ENCODE assay signal across 10 mouse cellular contexts in genomic region chr14:25508111-25508756, GRCm38 (mm10). TPM values are rescaled to one million over a fixed set of nuclear protein-coding genes. Genes with fewer than 3 reads are reported as not detected.
DNase-seq lines count a peak whose midpoint lies in the region; ATAC-seq lines count a peak whose summit lies in the region.
"Had no signal": no experiment of that assay in that cellular context is flagged by ENCODE, and none has a peak within 500 bp of the region (broad histone marks: within the 10 kb centered on the region; RNA-seq: fewer than 3 reads in every experiment).

No protein-coding gene starts in this region.

- H3K27ac ChIP-seq in heart, embryonic 10.5 days: peak overlapping the region; percentile 71
- H3K27ac ChIP-seq in limb, embryonic 15.5 days: peak overlapping the region; percentile 22; the same call in 1 of the 2 replicates
- no peak overlapping the region for H3K27ac ChIP-seq in limb, embryonic 10.5 days
- peak overlapping the region; percentile 83 for H3K27ac ChIP-seq in heart, embryonic 16.5 days (ENCODE audit: low read length)
- H3K27ac ChIP-seq: liver, embryonic 13.5 days had no signal

- H3K4me1 ChIP-seq in heart, embryonic 10.5 days: peaks cover 99% of the 10 kb centered on the region
- H3K4me1 ChIP-seq in limb, embryonic 15.5 days: peaks cover 70% of the 10 kb centered on the region
- H3K4me1 ChIP-seq in limb, embryonic 10.5 days: peaks cover 67% of the 10 kb centered on the region
- peaks cover 82% of the 10 kb centered on the region for H3K4me1 ChIP-seq in heart, embryonic 16.5 days (ENCODE audit: control insufficient read depth, insufficient read depth, low read length)

- 61% methylated on average over 13 of the region's 13 CpGs for WGBS in heart, embryonic 10.5 days
- 81% methylated on average over 13 of the region's 13 CpGs for WGBS in limb, embryonic 15.5 days
- WGBS in limb, embryonic 10.5 days: 90% methylated on average over 13 of the region's 13 CpGs
- 56% methylated on average over 13 of the region's 13 CpGs for WGBS in heart, embryonic 16.5 days

- H3K4me3 ChIP-seq in heart, embryonic 10.5 days: no peak overlapping the region
- no peak overlapping the region for H3K4me3 ChIP-seq in limb, embryonic 15.5 days
- H3K4me3 ChIP-seq in limb, embryonic 10.5 days: no peak overlapping the region
- H3K4me3 ChIP-seq in heart, embryonic 16.5 days (ENCODE audit: low read length): no peak overlapping the region
- H3K4me3 ChIP-seq: liver, embryonic 13.5 days had no signal

- H3K9me3 ChIP-seq in heart, embryonic 10.5 days: no peaks in the 10 kb centered on the region
- H3K9me3 ChIP-seq in limb, embryonic 15.5 days: no peaks in the 10 kb centered on the region
- H3K9me3 ChIP-seq in limb, embryonic 10.5 days (replicated peaks): no peaks in the 10 kb centered on the region
- H3K9me3 ChIP-seq in heart, embryonic 16.5 days (replicated peaks; ENCODE audit: control insufficient read depth, low read length): no peaks in the 10 kb centered on the region
- H3K9me3 ChIP-seq: liver, embryonic 13.5 days had no signal

- H3K9ac ChIP-seq in limb, embryonic 15.5 days: no peak overlapping the region
- peak overlapping the region; percentile 44 for H3K9ac ChIP-seq in heart, embryonic 16.5 days (ENCODE audit: low read length)
- H3K9ac ChIP-seq: liver, embryonic 13.5 days had no signal

- H3K27me3 ChIP-seq in heart, embryonic 10.5 days (ENCODE audit: insufficient read depth, poor library complexity, severe bottlenecking): no peaks in the 10 kb centered on the region
- no peaks in the 10 kb centered on the region for H3K27me3 ChIP-seq in limb, embryonic 15.5 days
- H3K27me3 ChIP-seq in limb, embryonic 10.5 days (ENCODE audit: low read depth, poor library complexity, severe bottlenecking): no peaks in the 10 kb centered on the region
- H3K27me3 ChIP-seq in heart, embryonic 16.5 days (ENCODE audit: control insufficient read depth, insufficient read depth, low read length): no peaks in the 10 kb centered on the region
- H3K27me3 ChIP-seq: liver, embryonic 13.5 days had no signal

- no peak overlapping the region for H3K4me2 ChIP-seq in limb, embryonic 15.5 days
- H3K4me2 ChIP-seq in heart, embryonic 16.5 days (ENCODE audit: low read depth, low read length): no peak overlapping the region
- H3K4me2 ChIP-seq: liver, embryonic 13.5 days had no signal

- no peak for DNase-seq in heart, embryonic 10.5 days (ENCODE audit: low spot score)
- no peak for DNase-seq in heart, adult 8-10 months (ENCODE audit: low spot score)
- DNase-seq in limb, embryonic 10.5 days (ENCODE audit: low spot score): no peak
- DNase-seq in skeletal muscle tissue, adult 2 months (ENCODE audit: low read depth, low spot score): peak; percentile 78
- DNase-seq: cerebellum, adult 8-10 months; kidney, postnatal 10 days; liver, embryonic 13.5 days had no signal

- ATAC-seq in limb, embryonic 15.5 days (ENCODE audit: insufficient number of reproducible peaks, low FRiP score, low TSS enrichment, low read depth): no peak
- ATAC-seq in heart, embryonic 16.5 days (replicated peaks; ENCODE audit: extremely low read depth, insufficient read depth, low FRiP score): no peak
- ATAC-seq in monocyte, adult 5-6 weeks (replicated peaks; ENCODE audit: insufficient number of reproducible peaks, low FRiP score, low TSS enrichment, poor library complexity, severe bottlenecking): no peak

- H3K36me3 ChIP-seq in heart, embryonic 10.5 days: peaks cover 59% of the 10 kb centered on the region
- peaks cover 73% of the 10 kb centered on the region for H3K36me3 ChIP-seq in limb, embryonic 15.5 days
- peaks cover 85% of the 10 kb centered on the region for H3K36me3 ChIP-seq in limb, embryonic 10.5 days
- H3K36me3 ChIP-seq in heart, embryonic 16.5 days (ENCODE audit: control insufficient read depth, insufficient read depth): peaks cover 14% of the 10 kb centered on the region

RNA-seq across cellular contexts. Expression of gene Zmiz1, which starts 49.2 kb away (rescaled TPM):
- 38.1 and 45.8 TPM in 2 replicates for polyA plus RNA-seq in heart, embryonic 10.5 days (2016; fragmentation: Nextera tagmentation; extraction: Ambion mirVana)
- 10 to 100 TPM; 34.7 to 44.1 (median 40.4) TPM for total RNA-seq in heart, adult 8-10 months (2022)
- polyA plus RNA-seq in limb, embryonic 15.5 days (2015; fragmentation: Nextera tagmentation; extraction: Ambion mirVana): 41.9 and 50.5 TPM in 2 replicates
- polyA plus RNA-seq in limb, embryonic 10.5 days (2016; fragmentation: Nextera tagmentation; extraction: Ambion mirVana): 43.8 and 55.5 TPM in 2 replicates
- polyA plus RNA-seq in heart, embryonic 16.5 days (2015; fragmentation: Nextera tagmentation; extraction: Ambion mirVana): 20.6 and 22.6 TPM in 2 replicates
- total RNA-seq in monocyte, adult 5-6 weeks (2017): 18.2 to 63.6 TPM (median 22.9 TPM) in 3 replicates
